Mouse (Mus musculus) spleen, embryonic (tissue): ENCODE measurements around the gene Plscr3.

Experiments used
- CTCF ChIA-PET: fragments of 350-600 bp; sonication (Branson Sonifier 250); formaldehyde crosslinking; loops from one replicate; lab custom pipeline; 2022; lab: Charles Lee

The Plscr3 gene

GRCm38 (mm10) chr11:69823456-69823855 is 22.7 kb upstream of the Plscr3 start:
- CTCF ChIA-PET = interaction anchor here (0.6 kb wide), 1 partner anchor 127 kb away, joined by 15 read pairs; no protein-coding TSS in a partner anchor

GRCm38 (mm10) chr11:69828832-69829231 is 17.3 kb upstream of the Plscr3 start:
- CTCF ChIA-PET = no interaction called here

- CTCF ChIA-PET = no interaction called here
Observed at GRCm38 (mm10) chr11:69833554-69833953, 12.6 kb upstream of the Plscr3 start.

- CTCF ChIA-PET = no interaction called here
Observed at GRCm38 (mm10) chr11:69834001-69834549, 12.1 kb upstream of the Plscr3 start.

GRCm38 (mm10) chr11:69835326-69835965 is 10.7 kb upstream of the Plscr3 start:
- CTCF ChIA-PET = no interaction called here

- CTCF ChIA-PET = no interaction called here
Observed at GRCm38 (mm10) chr11:69835966-69836335, 10.2 kb upstream of the Plscr3 start.

DNA sequence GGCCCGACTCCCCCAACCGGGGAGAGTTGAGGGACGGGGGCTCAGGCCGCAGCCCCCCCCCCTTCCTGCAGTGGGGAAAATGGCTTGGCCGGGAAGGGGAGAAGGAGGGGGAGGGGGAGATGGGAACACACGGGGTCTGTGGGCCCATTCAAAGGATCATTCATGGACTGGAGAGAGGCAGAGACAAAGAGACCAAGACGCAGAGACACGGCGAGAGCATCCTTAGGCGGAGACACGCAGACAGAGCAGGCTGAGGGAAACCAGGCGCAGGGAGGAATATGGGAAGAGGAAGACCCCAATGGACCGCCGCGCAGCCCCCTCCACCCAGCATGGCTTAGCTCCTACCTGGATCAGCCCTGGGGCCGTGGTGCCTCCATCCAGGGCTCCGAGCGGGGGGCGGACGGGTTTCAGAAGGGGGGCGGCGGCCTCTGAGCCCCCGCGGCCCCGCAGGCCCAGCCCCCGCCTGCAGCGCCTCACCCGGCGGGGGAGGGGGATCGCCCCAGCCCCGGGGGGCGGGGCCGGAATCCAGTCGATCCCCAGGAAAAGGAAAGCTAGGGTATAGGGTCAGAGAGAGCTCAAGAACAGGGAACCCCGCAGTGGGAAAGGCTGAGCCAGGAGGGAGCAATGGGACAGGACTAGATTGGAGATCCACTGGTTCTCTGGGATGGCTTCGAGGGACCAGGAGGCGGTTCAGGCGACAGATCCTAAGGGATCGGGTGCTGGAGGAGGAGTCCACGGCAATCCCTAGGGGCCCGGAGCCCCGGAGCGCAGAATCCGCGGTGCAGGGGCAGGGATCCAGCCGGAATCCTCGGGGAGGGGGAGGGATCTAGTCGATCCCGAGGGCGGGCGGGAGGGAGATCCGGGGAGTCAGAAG is 9.2 kb upstream of the Plscr3 start:
- CTCF ChIA-PET = interaction anchor here (0.8 kb wide), 1 partner anchor 154 kb away, joined by 3 read pairs; no protein-coding TSS in a partner anchor

DNA sequence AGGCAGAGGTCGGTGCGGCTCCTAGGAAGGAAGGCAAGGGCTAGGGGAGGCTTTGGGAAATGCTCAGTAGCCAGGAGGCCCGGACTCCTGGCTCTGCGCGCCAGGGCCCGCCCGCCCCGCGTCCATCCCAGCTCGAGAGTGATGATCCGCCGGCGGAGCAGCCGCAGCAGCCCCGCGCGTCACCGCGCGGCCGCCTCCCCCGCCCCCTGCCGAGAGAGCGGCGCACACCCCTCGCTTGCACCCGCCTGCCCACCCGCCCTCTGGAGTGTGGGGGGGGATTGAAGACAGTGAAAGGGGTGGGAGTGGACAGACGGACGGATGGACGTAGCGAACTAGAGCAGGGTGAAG is 8.6 kb upstream of the Plscr3 start, which contains the start of gene Nlgn2:
Gene Nlgn2 (minus strand): TSS at position 181 of the 348 bp plus-strand sequence.
- CTCF ChIA-PET = interaction anchor here (0.7 kb wide), 1 partner anchor 34 kb away, joined by 3 read pairs; no protein-coding TSS in a partner anchor

GRCm38 (mm10) chr11:69837952-69838713 is 8.0 kb upstream of the Plscr3 start, which contains the start of gene Tmem256:
Gene Tmem256 (plus strand): TSS chr11:69838514.
- CTCF ChIA-PET = interaction anchor here (0.7 kb wide), 1 partner anchor 34 kb away, joined by 3 read pairs; no protein-coding TSS in a partner anchor

GRCm38 (mm10) chr11:69838714-69839104 is 7.5 kb upstream of the Plscr3 start:
- CTCF ChIA-PET = no interaction called here

GRCm38 (mm10) chr11:69846738-69847688 is 837 bp downstream of the Plscr3 start:
- CTCF ChIA-PET = no interaction called here

GRCm38 (mm10) chr11:69848021-69848420 is 1.8 kb downstream of the Plscr3 start:
- CTCF ChIA-PET = no interaction called here

- CTCF ChIA-PET = no interaction called here
Observed at GRCm38 (mm10) chr11:69849128-69849527, 3.0 kb downstream of the Plscr3 start.

- CTCF ChIA-PET = no interaction called here
Observed at GRCm38 (mm10) chr11:69849884-69850283, 3.7 kb downstream of the Plscr3 start.

DNA sequence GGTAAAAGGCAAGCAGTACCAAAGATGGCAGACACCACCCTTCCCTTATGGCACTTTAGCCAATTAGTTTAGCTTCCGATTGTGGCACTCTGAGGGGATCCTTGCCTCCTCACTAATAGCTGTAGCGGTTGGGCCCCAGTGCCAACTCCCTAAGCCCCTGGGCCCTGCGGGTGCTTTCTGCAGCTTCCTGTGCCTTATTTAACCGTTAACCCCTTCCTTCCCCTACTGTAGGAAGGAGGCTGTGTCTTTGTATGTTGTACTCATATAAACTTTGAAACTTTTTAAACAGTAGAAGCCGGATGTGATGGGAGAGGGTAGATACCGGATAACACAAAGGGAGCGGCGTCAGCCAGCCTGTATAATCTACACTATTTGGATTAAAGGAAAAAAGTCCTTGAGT is 4.6 kb downstream of the Plscr3 start:
- CTCF ChIA-PET = interaction anchor here (0.5 kb wide), 1 partner anchor 81 kb away, joined by 3 read pairs; no protein-coding TSS in a partner anchor

DNA sequence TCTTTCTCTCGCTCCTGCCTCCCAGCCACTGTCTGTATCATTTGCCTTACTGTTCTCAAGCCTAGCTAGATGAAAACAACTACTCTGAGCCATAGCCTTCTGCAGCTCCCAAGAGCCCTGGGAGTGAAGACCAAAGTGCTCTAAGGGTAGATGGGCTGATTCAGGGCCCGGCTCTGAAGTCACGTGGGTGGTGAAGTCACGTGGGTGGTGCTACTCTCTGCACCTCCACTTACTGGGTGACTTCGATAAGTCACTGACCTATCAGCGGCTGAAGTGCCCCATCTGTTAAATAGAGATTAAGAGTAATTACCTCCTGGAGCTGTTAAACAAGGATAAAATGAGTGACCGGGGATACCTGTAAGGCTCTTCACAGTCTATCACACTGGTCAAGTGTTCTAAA is 7.8 kb downstream of the Plscr3 start:
- CTCF ChIA-PET = no interaction called here

DNA sequence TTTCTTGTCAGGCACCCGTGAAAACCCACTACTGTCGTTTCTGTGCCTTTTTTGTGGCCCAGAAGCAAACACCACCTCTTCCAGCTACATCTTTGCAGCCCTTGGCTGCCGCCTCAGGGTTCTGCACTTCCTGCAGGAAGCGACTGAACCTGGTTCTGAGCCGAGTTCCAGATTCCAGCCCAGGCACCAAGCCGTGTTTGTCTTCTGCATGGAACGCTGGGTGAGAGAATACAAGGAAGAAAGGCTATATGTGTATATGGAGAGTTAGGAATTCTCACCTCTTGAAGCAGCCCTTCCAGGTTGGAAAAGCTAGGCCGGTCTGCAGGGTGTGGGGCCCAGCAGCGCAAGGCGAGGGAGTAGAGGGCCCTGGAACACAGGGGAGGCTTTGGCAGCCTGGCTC is 8.5 kb downstream of the Plscr3 start:
- CTCF ChIA-PET = interaction anchor here (0.6 kb wide), 1 partner anchor 15 kb away, joined by 4 read pairs; no protein-coding TSS in a partner anchor

DNA sequence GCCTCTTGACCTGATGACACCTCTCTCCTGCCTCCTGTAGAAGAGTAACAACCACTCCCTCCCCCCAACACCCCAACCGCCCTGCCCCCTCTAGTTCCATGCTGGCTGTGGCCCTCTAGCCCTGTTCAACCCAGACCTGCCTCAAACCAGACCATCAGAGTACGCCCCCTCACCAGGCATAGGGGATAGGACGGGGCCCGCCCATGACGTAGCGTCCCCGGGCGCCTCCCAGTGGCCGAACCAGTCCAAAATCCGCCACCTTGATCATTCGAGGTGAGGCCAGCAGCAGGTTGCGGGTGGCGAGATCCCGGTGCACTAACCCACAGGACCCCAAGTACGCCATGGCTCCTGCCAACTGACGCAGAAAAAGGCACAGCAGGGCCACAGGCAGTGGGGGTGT is 9.2 kb downstream of the Plscr3 start:
- CTCF ChIA-PET = no interaction called here

DNA sequence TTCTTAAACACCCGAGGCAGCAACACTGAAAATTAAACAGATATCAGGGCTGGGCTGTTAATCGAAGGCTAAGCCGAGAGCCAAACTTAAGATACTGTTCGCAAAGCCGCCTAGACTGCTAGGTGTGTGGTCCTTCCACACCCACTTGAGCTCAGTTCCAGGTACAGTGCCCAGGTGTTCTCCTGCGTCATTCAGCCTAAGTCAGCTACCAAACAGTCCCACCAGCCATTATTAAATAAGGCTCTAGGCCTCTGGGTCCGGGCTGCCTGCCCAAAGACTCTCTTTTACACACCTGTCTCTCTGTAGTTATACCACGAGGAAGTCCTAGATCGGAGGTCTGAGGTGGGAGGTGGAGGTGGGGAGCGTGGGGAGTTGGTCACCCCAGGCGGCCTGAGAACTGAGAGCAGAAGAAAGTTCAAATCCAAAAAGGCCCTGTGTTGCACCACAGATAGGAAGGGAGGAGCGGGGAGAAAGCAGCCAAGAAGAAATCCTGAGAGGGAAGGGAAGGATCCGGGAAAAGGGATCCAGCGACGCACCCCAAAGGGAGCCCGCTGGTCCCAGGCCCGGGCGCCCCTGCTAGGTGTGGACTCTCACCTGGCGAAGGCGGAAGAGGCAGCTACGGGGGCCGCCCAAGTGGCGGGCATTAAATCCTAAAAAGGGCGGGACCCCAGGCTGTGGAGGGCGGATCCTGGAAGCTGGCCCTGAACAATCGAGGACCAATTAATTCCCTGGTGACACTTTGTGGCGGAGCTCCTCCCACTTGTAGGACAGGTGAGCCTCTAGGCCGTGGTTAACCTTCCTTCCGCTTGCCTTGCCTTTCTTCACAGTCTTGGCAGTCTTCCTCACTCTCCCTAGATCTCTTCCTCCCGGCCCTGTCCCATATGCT is 12.2 kb downstream of the Plscr3 start, which contains the start of gene Tnk1:
Gene Tnk1 (minus strand): TSS at position 618 of the 886 bp plus-strand sequence.
- CTCF ChIA-PET = interaction anchor here (0.5 kb wide), 1 partner anchor 47 kb away, joined by 3 read pairs; no protein-coding TSS in a partner anchor
